Mouse (Mus musculus) C2C12 (cell line): ENCODE measurements around the gene Gpr3.

Experiments used
- CTCF ChIP-seq: IDR thresholded peaks from one replicate; pipeline ENCODE4 v1.5.1; 2011; ENCODE audit not compliant: control insufficient read depth, insufficient read depth, insufficient read length
- FOSL1 ChIP-seq: IDR thresholded peaks from one replicate; pipeline ENCODE4 v1.8.0; 2011; ENCODE audit warnings: mild to moderate bottlenecking, low read length; ENCODE audit not compliant: poor library complexity, insufficient read depth, severe bottlenecking
- MYOG ChIP-seq: IDR thresholded peaks from one replicate; pipeline ENCODE4 v1.6.1; 2011; ENCODE audit not compliant: control insufficient read depth, insufficient read length; ENCODE audit errors: extremely low read depth
- USF1 ChIP-seq: IDR thresholded peaks from one replicate; pipeline ENCODE4 v1.6.1; 2011; ENCODE audit warnings: low read depth, mild to moderate bottlenecking, control low read depth, moderate library complexity

GRCm38 (mm10) chr4:133184898-133185665, 27.3 kb downstream of the Gpr3 start:
- TF ChIP-seq CTCF: no peak
- no peak for TF ChIP-seq USF1
- TF ChIP-seq FOSL1: no peak
- TF ChIP-seq MYOG: no peak
